Mouse (Mus musculus) cortical plate, adult 2 months (tissue): Measurements from ENCODE around the gene Rcor2.

ENCODE experiments used
- CTCF ChIP-seq: fragments of 200-500 bp; IDR thresholded peaks from 2 replicates; pipeline ENCODE4 v1.5.1; 2011; ENCODE audit warnings: mild to moderate bottlenecking, control low read depth, low read length; ENCODE audit not compliant: insufficient read depth; ENCODE audit errors: extremely low read depth
- POLR2A ChIP-seq: fragments of 200-500 bp; IDR thresholded peaks from 2 replicates; pipeline ENCODE4 v1.6.1; 2011; ENCODE audit warnings: mild to moderate bottlenecking, low read length, control low read depth; ENCODE audit not compliant: insufficient read depth; ENCODE audit errors: extremely low read depth

DNA sequence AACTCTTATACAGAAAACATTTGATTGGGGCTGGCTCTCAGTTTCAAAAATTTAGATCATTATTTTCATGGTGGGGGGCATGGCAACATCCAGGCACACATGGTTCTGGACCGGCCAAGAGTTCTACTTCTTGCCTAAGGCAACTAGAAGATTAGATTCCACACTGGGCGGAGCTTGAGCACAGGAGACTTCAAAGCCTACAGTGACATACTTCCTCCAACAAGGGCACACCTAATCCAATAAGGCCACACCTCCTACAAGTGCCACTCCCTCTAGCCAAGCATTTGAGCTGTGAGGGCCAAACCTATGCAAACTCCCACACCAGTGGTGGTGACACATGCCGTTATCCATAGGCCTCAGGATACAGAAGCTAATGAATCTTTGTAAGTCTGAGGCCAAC is 21.1 kb upstream of the Rcor2 start:
- TF ChIP-seq CTCF (no peak), POLR2A (no peak)
